In genomic region chr7:129965281-129966051, GRCm38 (mm10) we compare ENCODE assay signal across 11 mouse cellular contexts.
DNase-seq lines count a peak whose midpoint lies in the region; ATAC-seq lines count a peak whose summit lies in the region.
"Had no signal": no experiment of that assay in that cellular context is flagged by ENCODE, and none has a peak within 500 bp of the region (broad histone marks: within the 10 kb centered on the region; RNA-seq: fewer than 3 reads in every experiment).

No protein-coding gene starts in this region.

- H3K27me3 ChIP-seq in lung, embryonic 16.5 days (ENCODE audit: control insufficient read depth, insufficient read depth, low read depth, low read length): no peaks in the 10 kb centered on the region
- H3K27me3 ChIP-seq in embryonic facial prominence, embryonic 15.5 days: no peaks in the 10 kb centered on the region
- no peaks in the 10 kb centered on the region for H3K27me3 ChIP-seq in midbrain, embryonic 11.5 days (ENCODE audit: control insufficient read depth, insufficient read depth, low read length)

- H3K9me3 ChIP-seq in lung, embryonic 16.5 days (ENCODE audit: control insufficient read depth, low read length): no peaks in the 10 kb centered on the region
- H3K9me3 ChIP-seq in embryonic facial prominence, embryonic 15.5 days (replicated peaks): no peaks in the 10 kb centered on the region
- no peaks in the 10 kb centered on the region for H3K9me3 ChIP-seq in midbrain, embryonic 11.5 days (ENCODE audit: control insufficient read depth, low read length)

- 60% methylated on average over 9 of the region's 9 CpGs for WGBS in lung, embryonic 16.5 days
- 63% methylated on average over 9 of the region's 9 CpGs for WGBS in embryonic facial prominence, embryonic 15.5 days
- 87% methylated on average over 9 of the region's 9 CpGs for WGBS in midbrain, embryonic 11.5 days

- no peak overlapping the region for H3K4me2 ChIP-seq in lung, embryonic 16.5 days (ENCODE audit: low read depth, low read length)
- H3K4me2 ChIP-seq in embryonic facial prominence, embryonic 15.5 days (replicated peaks): no peak overlapping the region
- no peak overlapping the region for H3K4me2 ChIP-seq in midbrain, embryonic 11.5 days

- H3K4me3 ChIP-seq in lung, embryonic 16.5 days (ENCODE audit: low read length): no peak overlapping the region
- H3K4me3 ChIP-seq in embryonic facial prominence, embryonic 15.5 days (replicated peaks): no peak overlapping the region
- H3K4me3 ChIP-seq in midbrain, embryonic 11.5 days (ENCODE audit: low read depth, low read length): no peak overlapping the region

- H3K9ac ChIP-seq in lung, embryonic 16.5 days (ENCODE audit: low read length): no peak overlapping the region
- no peak overlapping the region for H3K9ac ChIP-seq in embryonic facial prominence, embryonic 15.5 days
- H3K9ac ChIP-seq in midbrain, embryonic 11.5 days (ENCODE audit: low read length): no peak overlapping the region

- H3K4me1 ChIP-seq in lung, embryonic 16.5 days (replicated peaks; ENCODE audit: control insufficient read depth, insufficient read depth, low read length): peaks cover 26% of the 10 kb centered on the region
- peaks cover 37% of the 10 kb centered on the region for H3K4me1 ChIP-seq in embryonic facial prominence, embryonic 15.5 days
- 0 out of 2 replicates have a peak, but pooled peaks cover 3% of the 10 kb centered on the region for H3K4me1 ChIP-seq in midbrain, embryonic 11.5 days (ENCODE audit: control insufficient read depth, insufficient read depth, low read length)

- H3K27ac ChIP-seq in lung, embryonic 16.5 days (ENCODE audit: low read length): peak overlapping the region; percentile 24; the same call in 1 of the 2 replicates
- H3K27ac ChIP-seq in embryonic facial prominence, embryonic 15.5 days (replicated peaks): peak overlapping the region; percentile 17; the same call in 1 of the 2 replicates
- H3K27ac ChIP-seq in midbrain, embryonic 11.5 days (ENCODE audit: low read depth, low read length): no peak overlapping the region

- peak; percentile 15; the same call in 1 of the 2 replicates for ATAC-seq in lung, embryonic 16.5 days (ENCODE audit: low read depth)
- no peak for ATAC-seq in embryonic facial prominence, embryonic 15.5 days (ENCODE audit: insufficient number of reproducible peaks, low FRiP score, low TSS enrichment, low read depth)
- ATAC-seq in midbrain, embryonic 11.5 days (ENCODE audit: low FRiP score): no peak
- ATAC-seq: hindbrain, embryonic 16.5 days had no signal

- H3K36me3 ChIP-seq in lung, embryonic 16.5 days (ENCODE audit: control insufficient read depth, insufficient read depth, low read length): no peaks in the 10 kb centered on the region
- H3K36me3 ChIP-seq in embryonic facial prominence, embryonic 15.5 days: no peaks in the 10 kb centered on the region
- no peaks in the 10 kb centered on the region for H3K36me3 ChIP-seq in midbrain, embryonic 11.5 days (ENCODE audit: control insufficient read depth, insufficient read depth, low read length)
- H3K36me3 ChIP-seq: G1E had no signal

- peak; percentile 17 for DNase-seq in adrenal gland, adult 8-10 months
- DNase-seq in adrenal gland, postnatal 25 days: no peak
- DNase-seq in lung, postnatal 25 days (ENCODE audit: low spot score): no peak
- DNase-seq in lung, postnatal 36 days: peak; percentile 24
- no peak for DNase-seq in layer of hippocampus, adult 9-10 months (ENCODE audit: low spot score)
- no peak for DNase-seq in midbrain, embryonic 11.5 days (ENCODE audit: low spot score, missing footprints)
- DNase-seq: gastrocnemius, postnatal 25 days had no signal

Comparison
In these comparisons a context has a peak if more than half of its experiments do, and no peak if none do; other contexts are left out.
1. DNase-seq: peak in adrenal gland, adult 8-10 months (single experiment) and lung, postnatal 36 days (single experiment); none in adrenal gland, postnatal 25 days (single experiment), lung, postnatal 25 days (single experiment), layer of hippocampus, adult 9-10 months (single experiment) and midbrain, embryonic 11.5 days (single experiment).